Mouse (Mus musculus) ES-Bruce4 (cell line): Measurements from ENCODE around the gene Ush2a. TPM values are rescaled to one million over a fixed set of nuclear protein-coding genes. Genes with fewer than 3 reads are reported as not detected.

Experiments
- H3K27ac ChIP-seq: 2 replicates; pipeline ENCODE4 v1.5.1; 2012; ENCODE audit warnings: low read length, inconsistent platforms; ENCODE audit not compliant: insufficient read depth
- H3K27me3 ChIP-seq: 2 replicates; pipeline ENCODE4 v1.6.1; 2012; ENCODE audit warnings: mild to moderate bottlenecking, low read length, inconsistent platforms; ENCODE audit not compliant: control insufficient read depth, poor library complexity, insufficient read depth, severe bottlenecking
- H3K36me3 ChIP-seq: 2 replicates; pipeline ENCODE4 v1.6.1; 2012; ENCODE audit warnings: inconsistent platforms, mild to moderate bottlenecking, low read length, moderate library complexity; ENCODE audit not compliant: control insufficient read depth, poor library complexity, insufficient read depth, severe bottlenecking
- H3K4me1 ChIP-seq: one replicate; pipeline ENCODE4 v1.8.1; 2011; ENCODE audit warnings: low read length; ENCODE audit not compliant: control insufficient read depth, insufficient read depth
- H3K4me3 ChIP-seq: 2 replicates; pipeline ENCODE4 v1.5.1; 2011; ENCODE audit warnings: low read depth, mild to moderate bottlenecking, low read length
- H3K9ac ChIP-seq: 2 replicates; pipeline ENCODE4 v1.6.1; 2012; ENCODE audit warnings: low read depth, mild to moderate bottlenecking, inconsistent platforms; ENCODE audit not compliant: poor library complexity, severe bottlenecking
- H3K9me3 ChIP-seq: replicated peaks from 2 replicates; pipeline ENCODE4 v1.6.1; 2012; ENCODE audit warnings: mild to moderate bottlenecking, low read length, inconsistent platforms; ENCODE audit not compliant: control insufficient read depth, poor library complexity, insufficient read depth, severe bottlenecking
- CTCF ChIP-seq: IDR thresholded peaks from one replicate; pipeline ENCODE4 v1.8.1; 2011; ENCODE audit warnings: low read depth, low read length
- EP300 ChIP-seq: IDR thresholded peaks from 2 replicates; pipeline ENCODE4 v1.6.1; 2011; ENCODE audit warnings: low read depth, low read length; ENCODE audit not compliant: insufficient read depth
- POLR2A ChIP-seq: IDR thresholded peaks from one replicate; pipeline ENCODE4 v1.8.1; 2011; ENCODE audit warnings: low read length; ENCODE audit not compliant: insufficient read depth
- polyA plus RNA-seq: library from polyadenylated mRNA; stranded (reverse); fragments of >200 nt; gene quantifications from 2 replicates; pipeline ENCODE4 v1.2.4, GENCODE M21; 2011; ENCODE audit warnings: low read depth; ENCODE audit not compliant: missing spikeins, insufficient read depth, insufficient read length

The Ush2a gene
- polyA plus RNA-seq, 1 experiment = not detected

DNA sequence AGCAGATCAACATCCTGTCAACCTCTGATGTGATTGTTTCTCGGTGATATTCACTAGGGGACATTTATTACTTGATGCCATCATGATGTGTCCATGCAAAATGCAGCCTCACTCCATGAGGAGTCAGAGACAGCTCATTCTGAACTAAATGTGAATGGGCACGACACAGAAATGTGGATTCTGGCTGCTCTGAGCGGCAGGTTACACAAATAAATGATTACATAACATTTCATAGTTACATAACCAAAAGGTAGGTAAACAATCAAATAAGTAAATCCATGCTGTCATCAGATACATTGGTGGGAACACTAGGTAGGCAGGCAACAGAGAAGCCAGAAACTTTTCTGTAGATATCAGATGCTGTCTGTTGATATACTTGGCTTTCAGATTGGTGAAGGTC is 391.2 kb downstream of the Ush2a start:
- no peak for TF ChIP-seq POLR2A
- TF ChIP-seq EP300 = no peak
- no peak for TF ChIP-seq CTCF
- H3K9me3 ChIP-seq = no peaks in the 10 kb centered on the region
- no peaks in the 10 kb centered on the region for H3K36me3 ChIP-seq
- H3K4me1 ChIP-seq = no peaks in the 10 kb centered on the region
- no peak overlapping the region for H3K27ac ChIP-seq
- H3K27me3 ChIP-seq = no peaks in the 10 kb centered on the region
- no peak overlapping the region for H3K9ac ChIP-seq
- no peak overlapping the region for H3K4me3 ChIP-seq

DNA sequence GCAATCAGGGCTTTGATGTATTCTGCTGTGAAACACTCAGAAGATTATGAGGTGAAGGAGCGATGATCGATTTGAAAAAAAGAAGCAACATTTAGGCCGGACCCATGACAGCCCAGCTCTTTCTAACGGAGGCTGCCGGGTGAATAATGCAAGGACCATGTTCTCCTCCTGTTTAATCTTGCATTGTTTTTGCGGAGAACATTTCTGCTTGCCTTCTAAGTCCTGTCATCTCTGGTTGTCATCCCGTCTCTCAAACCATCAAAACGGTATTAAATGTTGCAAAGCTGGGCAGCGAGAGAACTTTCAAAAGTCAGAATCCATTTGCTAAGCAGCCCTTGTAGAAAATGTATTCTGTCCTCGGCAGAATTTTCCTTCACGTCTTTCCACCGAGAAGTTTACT is 394.3 kb downstream of the Ush2a start:
- Histone ChIP-seq H3K36me3 (no peaks in the 10 kb centered on the region), H3K9ac (no peak overlapping the region), H3K9me3 (no peaks in the 10 kb centered on the region), H3K4me1 (peaks cover 7% of the 10 kb centered on the region), H3K27me3 (no peaks in the 10 kb centered on the region), H3K27ac (no peak overlapping the region), H3K4me3 (no peak overlapping the region)
- TF ChIP-seq EP300 (no peak), POLR2A (no peak), CTCF (no peak)

DNA sequence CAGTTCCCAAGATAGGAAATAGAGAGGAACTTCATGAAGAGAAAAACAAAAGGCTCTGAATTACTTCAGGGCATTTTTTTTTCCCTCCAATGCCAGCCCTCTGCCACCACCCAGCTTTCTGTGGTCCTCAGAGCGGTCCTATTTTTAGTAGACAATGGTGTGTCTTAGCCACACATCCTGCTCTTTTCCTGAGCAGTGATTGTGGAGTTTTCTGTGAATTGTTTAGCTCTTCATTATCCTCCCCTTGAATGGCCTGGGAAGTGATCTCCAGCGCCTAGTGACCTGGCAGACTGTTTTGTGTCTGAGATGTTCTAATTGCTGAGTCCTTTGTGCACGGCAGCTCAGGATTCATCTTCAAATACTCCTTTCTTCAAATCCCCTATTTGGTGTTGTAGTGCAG is 397.3 kb downstream of the Ush2a start:
- Histone ChIP-seq H3K27ac (no peak overlapping the region), H3K4me1 (peaks cover 8% of the 10 kb centered on the region), H3K9me3 (no peaks in the 10 kb centered on the region), H3K36me3 (no peaks in the 10 kb centered on the region), H3K27me3 (no peaks in the 10 kb centered on the region), H3K9ac (no peak overlapping the region), H3K4me3 (no peak overlapping the region)
- TF ChIP-seq EP300 = no peak
- no peak for TF ChIP-seq POLR2A
- no peak for TF ChIP-seq CTCF

DNA sequence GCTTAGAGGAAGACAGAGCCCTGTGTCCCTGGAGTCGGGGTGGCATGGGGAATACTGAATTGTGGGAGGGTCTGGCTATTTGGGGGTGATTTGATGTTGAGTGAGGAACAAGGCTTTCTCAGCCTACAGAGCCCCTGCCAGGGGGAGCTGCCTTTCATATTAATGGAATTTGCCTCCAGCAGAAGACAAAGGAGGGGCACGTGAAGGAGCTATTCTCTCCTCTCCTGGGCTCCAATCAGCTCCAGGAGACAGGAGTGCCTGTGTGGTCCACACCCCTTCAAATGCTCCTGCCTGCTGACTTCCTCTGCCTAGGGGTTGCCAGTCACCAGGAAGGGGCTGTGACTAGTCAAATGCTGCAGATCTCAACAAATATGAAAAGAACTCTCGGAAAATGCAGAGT is 398.5 kb downstream of the Ush2a start:
- Histone ChIP-seq H3K4me1 (peaks cover 8% of the 10 kb centered on the region), H3K9ac (no peak overlapping the region)

DNA sequence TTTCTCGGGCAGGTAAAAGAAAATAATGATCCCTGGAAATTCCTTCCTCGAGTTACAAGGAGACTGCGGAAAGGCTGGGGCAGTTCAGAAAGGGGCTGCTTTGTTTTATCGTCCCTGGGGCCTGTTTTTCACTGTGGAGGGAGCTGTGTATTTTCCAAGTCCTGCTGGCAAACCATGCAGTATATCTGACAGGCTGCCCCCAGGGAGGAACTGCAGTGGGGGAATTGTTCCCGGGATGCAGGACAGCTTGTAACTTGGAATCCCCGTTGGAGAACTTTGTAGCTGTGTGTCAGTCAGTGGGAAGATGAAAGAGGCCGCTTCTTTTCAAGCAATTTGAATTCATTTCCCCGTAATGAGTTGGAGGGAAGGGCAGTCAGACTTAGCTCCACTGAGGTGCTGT is 399.1 kb downstream of the Ush2a start:
- Histone ChIP-seq H3K4me1 (peaks cover 8% of the 10 kb centered on the region), H3K9me3 (no peaks in the 10 kb centered on the region), H3K27me3 (no peaks in the 10 kb centered on the region), H3K9ac (no peak overlapping the region), H3K27ac (no peak overlapping the region; the same call in 1 of the 2 replicates), H3K4me3 (no peak overlapping the region), H3K36me3 (no peaks in the 10 kb centered on the region)
- TF ChIP-seq POLR2A = no peak
- no peak for TF ChIP-seq EP300
- no peak for TF ChIP-seq CTCF

More for the DNA sequence above, 398.5 kb downstream of the Ush2a start:
- no peaks in the 10 kb centered on the region for H3K36me3 ChIP-seq
- TF ChIP-seq POLR2A = no peak
- TF ChIP-seq EP300 = peak; percentile 73; the same call in 1 of the 2 replicates
- TF ChIP-seq CTCF = no peak
- no peaks in the 10 kb centered on the region for H3K27me3 ChIP-seq
- no peak overlapping the region for H3K4me3 ChIP-seq
- H3K27ac ChIP-seq = no peak overlapping the region; the same call in 1 of the 2 replicates
- no peaks in the 10 kb centered on the region for H3K9me3 ChIP-seq

DNA sequence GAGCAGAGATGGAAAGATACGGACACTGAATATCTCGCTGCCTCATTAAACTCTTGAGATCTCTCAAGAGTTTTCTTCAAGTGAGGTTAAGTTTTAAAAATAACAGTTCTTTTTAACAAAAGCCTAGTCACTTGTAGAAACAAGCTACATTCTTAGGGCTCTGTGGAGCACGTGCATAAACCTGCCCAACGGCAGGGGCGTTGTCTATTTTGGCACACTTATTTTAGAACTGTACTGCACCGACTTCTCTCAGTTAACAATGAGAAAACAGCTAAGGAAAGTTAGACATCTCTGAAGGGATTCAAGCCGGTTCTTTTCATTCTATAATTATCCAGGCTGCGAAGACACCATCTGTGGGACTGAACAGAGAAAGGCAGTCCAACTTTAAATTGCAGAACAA is 405.6 kb downstream of the Ush2a start:
- Histone ChIP-seq H3K27ac (no peak overlapping the region), H3K9ac (no peak overlapping the region), H3K36me3 (no peaks in the 10 kb centered on the region), H3K4me1 (no peaks in the 10 kb centered on the region), H3K4me3 (no peak overlapping the region), H3K27me3 (no peaks in the 10 kb centered on the region), H3K9me3 (no peaks in the 10 kb centered on the region)
- no peak for TF ChIP-seq CTCF
- no peak for TF ChIP-seq POLR2A
- no peak for TF ChIP-seq EP300
